Mouse (Mus musculus) urinary bladder, postnatal 36 days (tissue): ENCODE results near the gene Scd1.
"Not testable (repeated sequence)": the region's sequence is repeated elsewhere in the genome, so short reads cannot be mapped to it uniquely, and the experiment has no call there.

Experiments
- DNase-seq, 2 experiments: peaks; one replicate each; pipeline ENCODE4 v3.0.0; 2022; ENCODE audit warnings: low spot score in 2 of 2, mixed read lengths in 1 of 2

Scd1 gene

DNA sequence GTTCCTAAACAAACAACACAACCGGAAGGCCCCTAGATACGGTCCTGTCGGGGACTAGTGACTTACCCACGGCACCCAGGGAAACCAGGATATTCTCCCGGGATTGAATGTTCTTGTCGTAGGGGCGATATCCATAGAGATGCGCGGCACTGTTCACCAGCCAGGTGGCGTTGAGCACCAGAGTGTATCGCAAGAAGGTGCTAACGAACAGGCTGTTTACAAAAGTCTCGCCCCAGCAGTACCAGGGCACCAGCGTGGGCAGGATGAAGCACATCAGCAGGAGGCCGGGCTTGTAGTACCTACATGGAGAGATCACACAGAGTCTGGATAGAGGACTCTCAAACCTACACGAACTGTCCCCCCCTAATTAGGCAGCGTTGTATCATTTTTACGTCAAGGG, 7.6 kb downstream of the Scd1 start:
- DNase-seq: no peak

DNA sequence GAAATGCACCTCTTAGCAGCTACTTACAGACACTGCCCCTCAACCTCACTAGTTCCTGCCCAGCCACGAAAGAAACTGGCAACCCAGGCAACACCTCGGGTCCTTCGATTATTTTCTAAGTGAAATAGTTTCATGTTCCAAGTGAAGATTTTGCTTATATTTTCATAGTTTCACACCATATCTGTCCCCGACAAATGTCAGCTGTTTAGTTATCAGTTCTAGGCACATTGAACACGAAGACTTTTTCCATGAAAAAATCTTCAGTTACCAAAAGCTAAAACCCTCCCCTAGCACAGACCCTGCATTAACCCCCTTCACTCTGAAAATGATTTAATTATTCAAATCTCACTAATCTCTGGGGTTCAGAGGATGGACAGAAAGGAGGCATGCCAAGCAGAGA, 10.9 kb downstream of the Scd1 start:
- DNase-seq: no peak

DNA sequence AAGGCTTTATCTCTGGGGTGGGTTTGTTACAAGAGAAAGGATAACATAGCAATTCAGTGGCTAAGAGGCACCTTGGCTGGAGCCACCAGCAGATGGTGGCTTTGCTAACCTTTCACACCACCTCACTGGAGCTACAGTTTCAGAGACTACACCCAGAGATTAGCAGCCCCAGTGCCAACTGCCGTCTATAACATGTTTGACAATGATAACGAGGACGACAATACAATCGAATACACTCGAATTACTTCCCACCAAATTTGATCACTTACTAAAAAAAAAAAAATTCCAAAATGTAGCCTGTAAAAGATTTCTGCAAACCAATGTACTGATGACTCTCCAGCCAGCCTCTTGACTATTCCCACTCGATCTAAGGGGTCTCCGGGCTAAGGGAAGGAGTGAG, 12.7 kb downstream of the Scd1 start:
- no peak for DNase-seq

DNA sequence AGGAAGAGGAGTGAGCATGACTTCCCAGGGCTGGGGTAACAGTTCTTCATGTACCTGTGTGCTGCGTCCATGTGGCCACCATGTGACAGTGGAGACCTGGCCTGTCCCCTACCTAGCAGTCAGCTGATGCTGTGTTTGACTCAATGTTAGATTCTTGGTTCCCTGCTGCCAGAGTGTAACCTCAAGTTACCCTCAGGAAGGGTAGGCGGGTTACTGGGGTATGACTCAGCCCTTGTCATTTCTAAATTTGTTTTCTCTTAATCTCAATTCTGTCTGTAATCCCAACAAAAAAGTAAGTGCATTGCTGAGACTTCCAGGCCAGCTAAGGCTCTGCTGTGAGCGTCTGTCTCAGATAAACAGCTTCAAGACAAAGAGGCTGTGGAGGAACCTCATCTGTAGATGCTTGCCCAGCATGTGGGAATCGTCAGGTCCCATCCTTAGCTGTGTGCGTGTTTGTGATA, 13.7 kb downstream of the Scd1 start:
- DNase-seq: peak in 1 of 2 experiments; percentile 11

DNA sequence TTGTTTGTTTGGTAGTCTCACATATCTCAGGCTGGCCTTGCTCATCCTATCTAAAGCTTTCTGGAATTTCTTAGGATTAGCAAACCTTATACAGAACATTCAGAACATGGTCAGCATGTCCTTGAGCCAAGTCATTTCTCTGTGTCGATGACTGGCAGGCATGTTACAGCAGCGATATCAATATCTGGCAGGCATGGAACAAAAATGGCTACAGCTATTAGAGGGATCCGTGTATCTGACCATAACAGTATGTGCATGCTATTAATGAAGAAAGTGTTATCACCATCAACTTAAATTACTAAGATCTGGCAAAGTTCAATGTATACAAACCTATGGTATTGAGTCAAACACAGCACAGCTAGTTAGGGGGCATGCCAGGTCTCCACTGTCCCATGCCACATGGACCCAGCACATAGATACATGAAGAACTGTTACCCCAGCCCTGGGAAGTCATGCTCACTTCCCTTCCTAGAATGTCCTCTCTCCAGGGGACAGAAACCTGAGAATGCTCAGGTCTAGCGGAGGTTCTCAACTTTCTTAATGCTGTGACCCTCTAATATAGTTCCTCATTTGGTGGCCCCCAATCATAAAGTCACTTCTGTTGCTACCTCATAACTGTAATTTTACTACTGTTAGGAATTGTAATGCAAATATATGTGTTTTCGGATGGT, 15.2 kb downstream of the Scd1 start:
- DNase-seq: no peak

DNA sequence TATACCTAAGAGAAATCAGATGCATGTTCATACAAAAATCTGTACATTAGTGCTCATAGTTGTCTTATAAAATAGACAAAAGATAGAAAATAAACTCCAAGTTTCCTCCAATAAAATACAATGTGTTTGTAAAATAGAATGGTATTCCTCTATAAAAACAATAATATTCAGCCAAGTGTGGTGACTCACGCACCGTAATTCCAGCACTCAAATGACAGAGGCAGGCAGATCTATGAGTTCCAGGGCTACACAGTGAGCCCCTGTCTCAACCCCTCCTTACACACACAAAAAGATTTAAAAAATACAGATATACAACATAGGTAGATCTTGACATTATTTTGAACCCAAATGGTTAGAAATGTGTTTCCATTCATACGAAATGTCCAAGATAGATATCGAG, 15.8 kb downstream of the Scd1 start:
- DNase-seq: no peak

DNA sequence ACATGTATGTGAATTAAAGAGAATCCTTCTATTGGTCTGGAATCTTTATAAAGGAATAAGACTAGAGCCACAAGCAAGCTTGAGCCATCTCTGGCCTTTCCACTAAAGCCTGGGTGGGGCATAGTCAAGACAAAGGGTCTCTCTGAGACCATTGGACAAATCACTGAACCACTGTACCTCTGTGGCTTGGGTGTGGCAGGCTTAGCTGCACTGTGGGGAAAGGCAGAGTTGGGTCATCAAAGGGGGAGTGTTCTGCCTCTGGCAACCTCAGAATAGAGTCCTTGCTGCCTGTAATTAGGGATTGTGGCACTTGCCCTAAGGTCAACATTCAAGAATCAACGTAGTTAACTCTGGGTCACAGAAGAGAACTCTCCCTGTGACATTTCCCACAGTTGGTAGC, 18.2 kb downstream of the Scd1 start:
- DNase-seq: no peak

DNA sequence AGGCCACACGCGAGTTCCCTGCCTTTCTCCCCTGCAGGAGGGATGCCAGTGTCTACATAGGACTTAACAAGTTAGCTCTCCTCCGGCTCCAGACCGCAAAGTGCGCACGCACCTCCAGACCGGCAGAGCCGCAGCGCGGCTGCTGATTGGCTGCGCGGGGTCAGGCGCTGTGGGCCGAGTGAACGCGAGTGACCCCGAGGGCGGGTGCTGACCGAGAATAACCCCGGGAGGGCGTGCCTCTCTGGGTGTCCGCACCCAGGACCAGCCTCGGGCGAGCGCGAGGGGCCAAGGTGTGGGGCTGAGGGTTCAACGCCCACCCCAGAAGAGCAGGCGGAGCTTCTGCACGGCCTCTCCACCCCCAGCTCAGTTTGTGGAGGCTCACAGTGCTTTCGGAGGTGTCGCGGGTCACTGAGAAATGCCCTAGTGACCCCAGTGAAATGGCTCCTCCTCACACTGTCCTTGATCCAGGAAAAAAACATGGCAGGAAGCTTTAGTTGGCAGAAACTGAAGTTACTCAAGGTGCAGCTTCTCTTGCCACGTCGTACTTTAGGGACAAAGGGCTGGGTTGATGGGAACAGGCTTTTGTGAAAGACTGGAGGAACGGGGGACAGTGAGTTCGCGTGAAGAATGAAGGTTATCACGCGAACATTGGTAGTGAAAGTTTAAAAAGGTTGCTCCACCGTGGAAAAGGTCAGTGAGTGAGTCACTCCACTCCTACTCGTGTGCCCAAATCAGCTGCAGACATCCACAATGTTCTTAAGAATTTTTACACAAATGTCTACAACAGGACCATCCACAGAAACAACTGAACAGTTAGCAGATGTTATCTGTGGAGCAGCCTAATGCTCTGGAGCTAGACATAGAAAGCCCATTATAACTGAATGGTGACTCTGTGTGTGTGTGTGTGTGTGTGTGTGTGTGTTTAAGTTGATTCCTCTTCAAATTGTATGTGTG, 18.9 kb downstream of the Scd1 start:
- DNase-seq: peak; percentile 93 to 94

DNA sequence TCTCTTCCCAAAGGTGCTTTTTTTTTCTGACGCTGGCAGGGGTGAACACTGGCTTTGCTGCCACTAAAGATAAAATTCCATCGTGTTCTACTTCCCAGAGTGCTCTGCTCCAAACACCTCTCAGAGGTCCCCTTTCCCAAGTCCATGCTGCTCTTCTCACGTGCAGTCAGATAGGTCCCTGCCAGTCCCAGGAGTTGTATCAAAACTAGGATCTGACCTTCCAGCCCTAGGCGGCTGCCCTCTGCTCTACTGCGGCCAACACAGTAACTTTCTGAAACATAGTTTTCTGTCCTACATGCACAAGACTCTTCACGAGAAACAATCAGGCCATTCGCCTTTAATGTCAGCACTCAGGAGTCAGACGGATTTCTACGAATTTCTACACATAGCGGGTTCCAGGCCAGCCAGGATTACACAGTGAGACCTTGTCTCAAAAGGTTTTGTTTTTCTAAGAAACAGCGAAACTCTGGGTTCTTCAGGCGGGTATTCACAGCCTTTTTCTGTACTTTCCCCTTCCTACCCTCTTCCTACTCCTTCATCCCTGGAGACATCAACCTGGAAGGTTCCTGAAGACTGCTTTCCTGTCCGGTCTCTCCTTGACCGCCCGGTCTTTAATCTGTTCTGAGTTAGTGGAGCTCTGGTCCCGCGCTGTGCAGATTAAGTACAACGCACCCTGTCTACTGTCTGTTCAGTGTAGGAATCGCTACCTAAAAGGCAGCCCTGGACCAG, 19.8 kb downstream of the Scd1 start:
- DNase-seq: peak in 1 of 2 experiments; percentile 13

DNA sequence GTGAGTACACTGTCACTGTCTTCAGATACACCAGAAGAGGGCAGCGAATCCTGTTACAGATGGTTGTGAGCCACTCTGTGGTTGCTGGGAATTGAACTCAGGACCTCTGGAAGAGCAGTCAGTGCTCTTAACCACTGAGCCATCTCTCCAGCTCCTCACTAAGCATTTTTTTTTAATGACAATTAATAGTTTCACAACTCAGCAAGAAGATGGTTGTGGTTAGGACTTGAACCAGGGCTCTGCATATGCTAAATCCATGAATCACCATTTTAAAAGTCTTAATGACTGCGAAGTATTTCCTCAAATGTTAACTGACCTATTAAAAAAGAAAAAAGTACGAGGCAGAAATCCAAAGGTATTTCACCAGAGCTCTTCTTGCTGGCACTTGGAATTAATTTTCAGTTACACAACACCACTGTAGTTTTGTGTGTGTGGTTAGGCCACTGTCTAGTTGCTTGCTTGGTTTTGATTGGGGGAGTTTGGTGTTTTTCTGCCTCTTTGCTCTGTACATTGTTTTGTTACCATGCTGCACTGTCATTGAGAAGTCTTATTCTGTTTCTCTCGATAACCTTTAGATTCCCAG, 20.5 kb downstream of the Scd1 start:
- DNase-seq: no peak

DNA sequence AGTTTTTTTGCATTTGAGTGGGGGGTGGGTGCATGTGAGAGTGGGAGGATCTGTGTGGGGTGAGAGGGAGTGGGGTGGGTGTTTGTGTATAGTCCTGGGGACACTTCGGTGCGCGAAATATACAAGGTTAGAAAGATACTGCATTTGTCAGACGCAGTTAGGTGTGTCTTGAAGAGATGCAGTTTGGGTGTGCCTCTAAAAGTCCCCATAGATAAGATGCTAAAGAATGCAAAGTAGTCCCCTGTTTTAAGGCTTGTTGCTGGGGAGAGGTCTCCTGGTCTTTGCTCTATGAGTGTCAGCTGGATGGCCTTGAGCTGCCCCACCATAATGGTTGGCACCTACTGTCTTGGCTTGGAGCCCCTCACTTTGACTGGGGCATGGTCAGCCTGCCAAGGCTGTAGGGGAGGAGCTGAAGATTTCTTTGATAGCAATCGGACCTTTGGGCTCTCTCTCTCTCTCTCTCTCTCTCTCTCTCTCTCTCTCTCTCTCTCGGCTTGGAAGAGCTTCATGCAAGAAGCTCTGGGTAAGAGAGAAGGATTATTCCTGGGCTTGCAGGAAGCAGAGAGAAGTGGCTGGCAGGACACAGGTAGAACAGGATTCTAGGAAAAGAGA, 21.7 kb downstream of the Scd1 start:
- no peak for DNase-seq

DNA sequence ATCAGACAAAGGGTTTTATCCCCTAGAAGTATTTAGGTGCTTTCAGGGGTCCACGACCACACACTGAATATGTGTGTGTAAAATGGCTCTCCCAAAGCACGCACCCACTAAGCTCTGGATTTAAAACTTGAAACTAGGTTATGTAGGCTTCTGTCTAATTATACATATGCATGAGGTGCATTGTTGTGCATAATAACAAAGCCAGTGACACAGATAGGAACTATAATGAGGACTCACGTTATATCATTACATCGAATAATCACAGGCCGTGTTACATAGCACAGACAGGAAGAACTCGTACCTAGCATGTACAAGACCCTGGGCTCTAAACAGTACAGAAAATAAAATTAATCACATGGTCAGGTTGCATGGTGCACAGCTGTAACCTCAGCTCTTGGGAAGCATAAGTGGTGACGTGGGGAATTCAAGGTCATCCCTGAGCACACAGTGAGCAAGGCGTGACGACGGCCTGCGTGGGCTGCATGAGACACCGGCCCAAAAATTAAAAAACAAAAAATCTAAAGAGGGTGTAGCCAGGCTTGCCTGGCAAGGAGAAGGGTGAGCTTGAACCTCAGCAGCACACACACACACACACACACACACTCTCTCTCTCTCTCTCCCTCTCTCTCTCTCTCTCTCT, 24.9 kb downstream of the Scd1 start:
- DNase-seq: no peak

DNA sequence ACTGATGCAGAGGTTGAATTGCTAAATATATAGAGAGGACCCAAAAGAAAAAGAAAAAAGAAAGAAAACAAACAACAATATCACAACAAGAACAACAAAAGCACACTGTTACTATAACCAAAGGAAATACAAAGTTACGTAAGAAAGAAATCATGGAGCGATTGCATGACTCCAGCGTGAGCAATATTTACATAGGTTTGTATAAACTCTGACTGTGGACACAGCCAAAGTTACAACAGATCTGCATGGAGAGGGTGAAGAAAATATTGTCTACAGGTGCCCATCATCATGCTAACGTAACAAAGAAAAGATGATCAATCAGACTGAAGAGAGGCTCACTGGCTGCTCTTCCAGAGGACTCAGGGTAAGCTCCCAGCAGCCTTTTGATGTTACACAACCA, 27.6 kb downstream of the Scd1 start:
- DNase-seq: no peak

DNA sequence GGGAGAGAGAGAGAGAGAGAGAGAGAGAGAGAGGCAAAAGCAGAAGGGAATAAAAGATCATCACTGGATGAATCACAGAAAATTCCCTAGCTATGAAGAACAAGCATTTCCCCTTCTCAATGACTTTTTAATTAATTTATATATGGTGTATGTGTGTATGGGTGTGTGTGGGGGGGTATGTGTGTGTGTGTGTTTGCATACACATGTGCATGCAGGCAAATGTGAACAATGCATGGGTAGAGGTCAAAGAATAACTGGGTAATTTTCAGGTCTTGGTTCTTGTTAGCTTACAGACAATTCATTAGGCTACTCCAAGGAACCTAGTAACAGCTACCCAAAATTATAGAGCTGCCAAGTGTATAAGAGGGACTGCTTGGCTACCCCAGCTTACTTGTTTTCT, 28.6 kb downstream of the Scd1 start:
- DNase-seq: no peak

DNA sequence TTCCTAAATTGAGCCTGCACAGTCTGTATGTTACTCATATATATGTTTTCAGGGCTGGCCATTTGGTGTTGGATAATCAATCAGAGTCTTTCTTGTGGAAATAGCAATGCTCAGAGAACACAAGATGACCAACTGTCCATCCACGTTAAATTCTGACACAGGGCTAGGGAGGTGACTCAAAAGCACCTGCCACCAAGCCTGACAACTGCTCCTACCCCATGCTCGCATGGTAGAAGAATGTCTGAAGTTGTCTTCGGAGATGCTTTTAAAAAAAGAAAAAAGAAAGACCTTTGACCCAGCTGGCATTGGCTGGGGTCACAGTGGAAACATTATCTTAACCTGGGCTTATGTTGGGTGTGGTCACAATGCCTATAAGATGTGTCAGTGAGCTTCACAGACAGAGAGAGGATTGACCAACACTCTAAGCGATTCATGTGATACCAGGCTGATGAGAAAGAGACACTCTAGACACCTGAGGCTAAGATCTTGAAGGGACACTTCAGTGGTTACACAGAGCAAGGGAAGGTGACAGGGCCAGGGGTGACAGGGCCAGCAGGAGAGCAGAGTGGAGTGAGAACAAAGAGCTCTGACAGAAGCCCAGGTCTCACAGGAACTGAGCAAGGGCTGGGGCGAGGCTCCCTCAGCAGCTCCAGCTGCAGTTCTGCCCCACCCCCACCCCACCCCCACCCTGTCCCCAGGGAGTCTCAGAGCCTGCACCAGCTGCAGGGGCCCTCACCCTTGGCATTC, 29.9 kb downstream of the Scd1 start:
- DNase-seq: no peak

DNA sequence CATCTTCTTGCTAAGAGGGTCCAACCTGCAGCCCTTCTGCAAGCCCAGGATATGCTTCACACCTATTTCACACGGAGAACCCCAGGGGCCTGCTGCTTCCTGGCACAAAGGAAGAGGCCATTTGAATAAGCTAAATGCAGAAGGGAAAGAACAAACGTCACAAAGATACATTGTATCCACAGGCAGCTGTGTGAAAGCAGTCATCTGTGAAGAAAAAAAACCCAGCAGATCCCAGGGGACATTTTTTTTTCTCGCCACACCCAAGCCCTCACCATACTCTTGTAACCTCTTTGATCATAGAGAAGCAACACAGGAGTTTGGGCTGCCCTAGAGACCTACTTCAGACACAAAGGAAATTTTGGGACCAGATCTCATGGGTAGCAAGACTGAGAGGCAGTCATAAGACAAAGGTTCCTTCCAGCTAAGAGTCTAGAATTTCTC, 31.1 kb downstream of the Scd1 start:
- DNase-seq: no peak

DNA sequence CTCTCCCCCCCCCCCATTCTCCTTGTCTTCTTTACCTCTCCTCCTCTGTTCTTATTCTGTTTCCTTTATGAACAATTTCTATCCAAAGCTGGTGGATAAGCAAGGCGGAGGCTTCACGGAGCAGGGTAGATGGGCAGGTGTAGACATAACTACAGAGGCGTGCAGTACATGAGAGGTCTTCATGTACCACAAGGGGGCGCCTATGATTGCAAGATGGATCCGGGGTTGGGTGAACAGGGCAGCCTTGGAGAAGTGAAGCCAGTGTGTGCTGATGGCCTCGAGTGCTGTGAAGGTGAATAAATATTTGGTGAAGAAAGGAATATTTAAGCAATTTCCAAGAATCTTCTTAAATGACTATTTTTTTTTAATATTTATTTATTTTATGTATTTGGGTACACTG, 34.7 kb downstream of the Scd1 start:
- DNase-seq: peak; percentile 77 to 80

DNA sequence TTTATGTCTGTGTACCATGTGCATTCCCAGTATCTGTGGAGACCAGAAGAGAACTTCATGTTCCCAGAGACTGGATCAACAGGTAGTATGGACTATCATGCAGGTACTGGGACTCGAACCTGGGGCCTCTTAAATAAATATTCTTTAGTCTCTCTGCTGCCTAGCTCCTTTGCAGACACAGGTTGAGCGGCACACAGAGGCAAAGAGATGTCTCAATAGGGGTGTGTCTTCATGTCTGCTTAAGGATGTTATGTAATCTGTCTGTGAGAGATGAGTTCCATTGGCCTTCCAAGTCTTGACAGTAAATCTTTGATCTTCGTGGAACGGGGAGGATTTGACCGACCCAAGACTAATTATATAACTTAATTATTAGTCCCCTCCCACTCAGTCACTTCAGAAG, 37.4 kb downstream of the Scd1 start:
- no peak for DNase-seq

DNA sequence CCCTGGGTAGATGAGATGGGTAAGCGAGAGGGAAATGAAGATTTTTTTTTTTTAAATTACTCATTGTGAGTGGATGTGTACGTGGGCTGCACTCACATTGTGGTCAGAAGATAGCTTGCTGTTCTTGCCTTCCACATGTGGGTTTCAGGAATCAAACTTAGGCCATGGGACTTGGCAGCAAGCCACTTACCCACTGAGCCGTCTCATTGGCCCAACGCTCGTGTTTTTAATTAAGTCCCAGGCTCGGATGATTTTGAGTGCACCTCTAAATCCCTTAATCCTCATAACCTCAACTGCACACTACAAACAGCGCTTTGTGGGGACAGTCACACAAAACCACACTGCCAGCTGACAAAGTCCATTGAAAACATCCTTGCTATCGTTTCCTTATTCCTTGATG, 38.3 kb downstream of the Scd1 start:
- DNase-seq: no peak

DNA sequence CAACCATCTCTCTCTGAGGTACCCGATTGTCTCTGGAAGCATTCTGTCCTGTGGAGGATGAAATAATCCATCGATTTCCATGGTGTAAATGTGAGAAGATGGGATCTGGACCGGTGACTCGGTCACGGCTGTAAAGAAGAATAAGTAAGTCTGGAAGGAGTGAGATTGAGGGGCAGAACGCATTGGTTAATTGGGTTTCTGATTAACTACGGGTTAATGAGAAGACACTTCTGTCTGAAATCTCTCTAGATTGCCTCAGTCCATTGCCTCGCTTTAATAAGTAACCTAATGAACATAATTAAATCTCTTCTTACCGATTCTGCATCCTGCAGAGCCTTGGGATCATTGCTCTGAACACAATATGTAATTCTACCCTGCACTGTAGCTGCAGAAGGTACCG, 40.6 kb downstream of the Scd1 start:
- DNase-seq: not testable (repeated sequence)
